Mouse (Mus musculus): ENCODE measurements around the gene Cacng5.

The Cacng5 gene

DNA sequence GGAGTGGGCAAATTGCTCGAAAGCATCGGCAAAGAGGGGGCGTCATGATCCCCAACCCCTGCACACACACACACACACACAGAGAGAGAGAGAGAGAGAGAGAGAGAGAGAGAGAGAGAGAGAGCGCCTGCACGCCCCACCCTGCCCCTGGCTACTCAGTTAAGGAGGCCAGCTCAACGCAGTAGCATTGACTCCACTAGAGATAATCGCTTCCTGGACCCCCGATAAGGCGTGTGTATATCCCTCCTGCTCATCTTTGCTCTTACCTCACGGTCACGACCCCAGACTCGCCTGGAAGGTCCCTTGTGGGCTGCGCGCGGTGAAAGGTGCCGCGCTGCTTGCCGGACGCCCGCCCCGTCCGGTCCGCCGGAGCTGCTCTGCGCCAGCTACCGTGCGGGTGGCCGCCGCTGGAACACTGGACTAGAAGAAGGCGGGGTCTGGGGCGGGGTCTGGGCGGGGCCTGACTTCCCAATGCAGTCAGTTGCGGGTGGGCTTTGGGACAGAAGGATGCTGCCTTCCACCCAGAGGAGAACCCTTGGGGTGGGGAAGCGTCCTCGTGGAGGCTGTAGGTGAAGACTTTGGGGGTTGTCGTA, at the start of gene Cacng5:
TSS of gene Cacng5 (minus strand) at position 422 of the 593 bp plus-strand sequence.
- DNase-seq (ENCODE audit: low spot score in 2 of 2): peak in 1 of 2 experiments; percentile 38

DNA sequence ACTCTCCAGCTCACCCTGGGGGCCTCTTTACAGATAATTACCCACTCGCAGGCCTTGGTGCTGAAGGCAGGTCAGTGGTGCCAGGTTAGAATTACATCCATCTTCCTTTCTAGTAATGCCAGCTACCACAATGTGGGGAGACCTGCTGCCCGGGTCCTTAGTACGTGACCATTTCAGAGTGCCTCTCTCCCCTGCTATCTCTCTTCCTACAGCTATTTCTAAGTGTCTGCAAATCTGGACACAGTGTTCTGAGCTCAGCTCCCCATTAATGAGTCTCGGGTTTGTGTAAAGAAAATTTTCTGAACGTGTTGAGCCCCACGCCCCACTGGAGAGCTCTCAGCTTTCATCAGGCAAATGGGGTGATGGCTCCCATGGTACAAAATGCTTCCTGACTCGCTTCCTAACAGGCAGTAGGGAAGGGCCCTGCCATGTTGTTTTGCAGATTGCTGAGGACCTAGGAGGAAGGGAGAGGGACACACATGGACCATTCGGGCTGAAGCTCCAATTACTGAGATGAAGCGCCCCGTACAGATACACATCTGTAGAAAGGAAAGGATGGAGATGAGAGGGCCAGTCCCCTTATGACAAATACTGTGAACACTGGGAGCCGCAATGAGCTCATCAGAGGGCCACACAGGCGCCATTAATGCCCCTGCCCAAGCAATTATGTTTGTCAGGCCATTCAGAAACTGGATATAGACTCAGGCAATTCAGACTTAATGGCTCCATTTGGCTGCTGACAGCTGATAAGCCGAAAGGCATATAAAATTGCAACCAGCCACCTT, 42.9 kb upstream of the Cacng5 start:
- DNase-seq (ENCODE audit: low spot score in 2 of 2): no peak

DNA sequence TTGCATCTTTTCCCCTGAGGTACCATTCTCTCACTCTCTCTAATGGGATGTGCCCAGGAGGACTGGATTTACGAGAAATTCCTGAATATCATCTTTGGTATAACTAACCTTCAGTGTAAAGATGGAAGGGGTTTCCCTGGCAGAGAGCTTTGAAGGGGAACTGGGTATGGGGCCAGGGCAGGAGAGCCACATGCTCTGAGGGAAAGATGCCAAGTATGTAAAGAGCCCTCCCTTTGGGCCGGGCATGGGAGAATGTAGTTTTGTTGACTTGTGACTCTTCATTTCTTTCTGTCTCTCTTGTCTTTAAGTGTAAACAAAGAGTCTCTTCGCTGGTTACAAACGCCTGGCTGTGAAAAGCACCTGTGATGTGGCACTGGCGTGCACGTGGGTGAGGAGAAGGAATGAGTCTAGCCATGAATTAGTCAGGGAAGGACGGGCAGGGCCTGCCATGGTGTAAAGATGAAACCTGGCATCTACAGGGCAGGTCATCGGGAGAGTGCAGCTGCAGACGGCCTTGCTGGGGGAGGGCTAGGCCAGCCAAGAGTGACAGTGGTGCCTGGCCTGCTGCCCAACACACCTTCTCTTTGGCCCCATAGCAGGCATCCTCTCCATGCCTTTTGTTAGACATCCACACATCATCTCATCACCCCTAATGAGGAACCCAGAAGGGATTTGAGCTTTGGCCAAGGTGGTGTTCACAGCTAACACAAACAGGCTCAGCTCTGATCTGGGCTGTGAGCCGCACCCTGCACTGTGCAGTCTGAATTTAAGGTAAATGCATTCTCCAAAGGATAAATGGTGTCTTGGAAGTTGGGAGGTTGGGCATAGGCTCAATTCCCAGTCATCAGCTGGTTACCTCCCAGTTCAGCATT, 40.6 kb upstream of the Cacng5 start:
- DNase-seq (ENCODE audit: low spot score in 2 of 2): no peak

- DNase-seq (ENCODE audit: low spot score in 2 of 2): peak in 1 of 2 experiments; percentile 39
Observed at GRCm38 (mm10) chr11:107951431-107951830, 36.6 kb upstream of the Cacng5 start.

- DNase-seq (ENCODE audit: low spot score in 2 of 2): no peak
Observed at GRCm38 (mm10) chr11:107950658-107951057, 35.8 kb upstream of the Cacng5 start.

GRCm38 (mm10) chr11:107950211-107950610, 35.4 kb upstream of the Cacng5 start:
- DNase-seq (ENCODE audit: low spot score in 2 of 2): no peak

DNA sequence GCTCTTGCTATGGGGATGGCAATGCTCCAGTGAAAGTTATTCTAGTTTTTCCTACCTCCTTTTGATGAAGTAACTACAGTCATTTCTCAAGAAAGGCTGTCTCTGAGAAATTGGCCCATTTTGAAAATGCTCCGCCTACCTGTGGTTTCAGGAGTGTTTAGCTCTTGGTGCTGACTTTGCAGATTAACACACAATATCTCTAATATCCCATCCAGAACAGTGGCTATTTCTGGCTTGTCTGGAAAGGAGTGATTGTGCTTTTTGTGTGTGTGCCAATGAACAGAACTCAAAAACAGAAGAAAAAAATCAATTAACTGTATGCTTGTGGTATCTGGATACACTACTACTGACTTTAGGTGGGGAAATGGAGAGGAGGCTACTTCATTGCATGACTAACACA, 33.1 kb upstream of the Cacng5 start:
- DNase-seq (ENCODE audit: low spot score in 2 of 2): no peak

GRCm38 (mm10) chr11:107946823-107947222, 32.0 kb upstream of the Cacng5 start:
- no peak for DNase-seq (ENCODE audit: low spot score in 2 of 2)

- no peak for DNase-seq (ENCODE audit: low spot score in 2 of 2)
Observed at GRCm38 (mm10) chr11:107936929-107937328, 22.1 kb upstream of the Cacng5 start.

DNA sequence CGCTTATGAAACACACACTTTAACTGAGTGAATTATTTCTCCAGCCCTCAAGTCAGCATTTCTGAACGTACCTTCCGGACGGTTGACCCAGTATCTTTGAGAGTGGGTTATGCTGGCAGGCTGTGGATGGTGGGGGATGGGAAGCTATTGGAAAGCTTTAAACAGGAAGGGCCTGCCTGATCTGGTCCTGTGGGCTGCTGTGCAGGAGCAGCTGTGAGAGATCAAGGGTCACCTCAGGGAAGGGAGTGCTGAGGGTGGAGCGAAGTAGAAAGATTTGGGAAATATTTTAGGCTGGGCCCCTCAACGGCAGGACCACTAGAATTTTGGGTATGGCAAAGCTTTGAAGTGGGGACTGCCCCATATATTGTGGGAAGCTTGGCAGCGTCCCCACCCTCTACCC, 16.9 kb upstream of the Cacng5 start:
- DNase-seq (ENCODE audit: low spot score in 2 of 2): no peak

DNA sequence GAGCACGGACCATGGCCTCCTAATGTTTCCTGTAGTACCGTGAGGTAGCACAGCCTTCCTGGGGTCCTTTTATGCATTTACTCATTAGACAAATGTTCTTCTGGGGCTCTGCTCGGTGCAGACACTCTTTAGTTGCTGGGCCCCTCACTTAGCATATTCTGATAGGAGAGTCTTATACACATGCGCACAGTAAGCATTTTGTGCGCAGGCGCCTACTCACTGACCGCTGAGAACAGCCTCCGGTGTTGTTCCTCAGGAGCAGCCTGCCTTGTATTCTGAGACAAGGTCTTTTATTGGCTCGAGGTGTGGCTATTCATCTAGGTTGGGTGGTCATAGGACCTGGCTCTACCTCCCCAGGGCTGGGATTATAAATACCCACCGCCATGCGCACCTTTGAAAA, 16.4 kb upstream of the Cacng5 start:
- no peak for DNase-seq (ENCODE audit: low spot score in 2 of 2)

DNA sequence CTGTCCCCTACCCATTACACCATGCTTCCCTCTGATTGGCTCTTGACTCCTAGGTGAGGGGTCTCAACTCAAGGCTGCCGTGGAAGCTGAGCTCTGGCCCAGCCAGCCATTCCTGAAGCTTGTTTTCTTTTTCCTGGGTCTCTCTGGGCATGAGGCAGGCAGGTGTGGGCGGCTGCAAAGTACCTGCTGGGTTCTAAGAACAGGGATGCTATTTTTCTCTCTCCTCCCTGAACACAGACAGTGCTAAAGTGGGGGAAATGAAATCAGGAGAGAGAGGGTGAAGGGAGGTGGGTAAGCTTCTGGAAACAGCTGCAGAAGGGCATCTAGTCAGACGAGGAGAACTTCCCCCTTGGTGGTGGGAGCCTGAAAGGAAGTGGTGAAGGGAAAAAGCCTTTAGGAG, 14.9 kb upstream of the Cacng5 start:
- no peak for DNase-seq (ENCODE audit: low spot score in 2 of 2)

GRCm38 (mm10) chr11:107919852-107920508, 5.1 kb upstream of the Cacng5 start:
- no peak for DNase-seq (ENCODE audit: low spot score in 2 of 2)

- peak; percentile 27 to 29 for DNase-seq (ENCODE audit: low spot score in 2 of 2)
Observed at GRCm38 (mm10) chr11:107917721-107918235, 2.9 kb upstream of the Cacng5 start.

DNA sequence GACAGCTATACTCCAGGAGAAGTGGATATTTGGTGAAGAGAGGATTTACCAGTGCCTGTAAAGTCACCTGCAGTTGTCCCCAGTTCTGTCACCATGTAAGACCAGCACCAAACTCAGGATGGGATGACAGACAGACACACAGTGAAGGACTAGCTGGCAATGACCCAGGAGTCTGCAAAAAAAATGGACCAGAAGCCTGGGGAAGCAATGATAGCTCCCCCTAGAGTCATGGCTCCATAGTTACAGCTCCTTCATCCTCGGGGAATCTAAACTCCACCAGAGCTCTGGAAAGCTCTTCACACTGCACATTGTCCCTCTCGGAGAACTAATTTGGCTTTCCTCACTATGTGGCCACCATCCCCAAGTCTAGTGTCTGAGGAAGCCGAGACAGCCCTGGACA, 1.5 kb downstream of the Cacng5 start:
- DNase-seq (ENCODE audit: low spot score in 2 of 2): no peak

GRCm38 (mm10) chr11:107905364-107905763, 9.5 kb downstream of the Cacng5 start:
- DNase-seq (ENCODE audit: low spot score in 2 of 2): no peak

GRCm38 (mm10) chr11:107903966-107904605, 10.8 kb downstream of the Cacng5 start:
- no peak for DNase-seq (ENCODE audit: low spot score in 2 of 2)

DNA sequence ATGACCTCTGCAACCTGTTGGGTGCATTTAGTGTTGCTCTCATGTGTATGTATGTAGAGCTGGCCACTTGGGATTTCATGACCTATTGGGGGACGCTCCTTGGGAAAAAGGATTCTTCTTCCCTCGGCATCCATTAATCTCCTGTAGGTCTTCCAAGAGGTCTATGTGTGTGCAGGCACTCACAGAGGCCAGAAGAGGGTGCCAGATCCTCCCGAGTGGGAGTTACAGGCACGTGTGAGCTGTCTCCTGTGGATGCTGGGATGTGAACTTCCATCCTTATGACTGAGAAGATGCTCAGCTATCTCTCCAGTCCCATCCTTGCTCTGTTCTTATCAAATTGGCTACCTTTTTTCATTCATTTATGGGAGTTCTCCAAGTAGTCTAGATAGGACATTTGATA, 14.4 kb downstream of the Cacng5 start:
- DNase-seq (ENCODE audit: low spot score in 2 of 2): no peak

DNA sequence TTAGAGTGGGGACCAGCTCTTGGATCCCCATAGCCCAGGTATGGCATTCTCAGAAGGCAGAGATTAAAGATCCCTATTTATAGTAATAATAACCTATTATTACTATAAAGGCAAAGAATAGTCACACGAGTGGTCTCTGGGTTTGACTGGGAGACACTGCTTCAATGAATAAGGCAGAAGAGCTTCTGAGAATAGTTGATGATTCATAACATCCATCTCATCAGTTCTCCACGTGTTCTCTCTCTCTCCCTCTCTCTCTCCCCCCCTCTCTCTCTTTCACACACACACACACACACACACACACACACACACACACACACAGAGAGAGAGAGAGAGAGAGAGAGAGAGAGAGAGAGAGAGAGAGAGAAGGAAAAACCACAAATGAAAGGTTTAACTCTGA, 16.2 kb downstream of the Cacng5 start:
- DNase-seq (ENCODE audit: low spot score in 2 of 2): no peak

GRCm38 (mm10) chr11:107895635-107896034, 19.2 kb downstream of the Cacng5 start:
- DNase-seq (ENCODE audit: low spot score in 2 of 2): no peak

DNA sequence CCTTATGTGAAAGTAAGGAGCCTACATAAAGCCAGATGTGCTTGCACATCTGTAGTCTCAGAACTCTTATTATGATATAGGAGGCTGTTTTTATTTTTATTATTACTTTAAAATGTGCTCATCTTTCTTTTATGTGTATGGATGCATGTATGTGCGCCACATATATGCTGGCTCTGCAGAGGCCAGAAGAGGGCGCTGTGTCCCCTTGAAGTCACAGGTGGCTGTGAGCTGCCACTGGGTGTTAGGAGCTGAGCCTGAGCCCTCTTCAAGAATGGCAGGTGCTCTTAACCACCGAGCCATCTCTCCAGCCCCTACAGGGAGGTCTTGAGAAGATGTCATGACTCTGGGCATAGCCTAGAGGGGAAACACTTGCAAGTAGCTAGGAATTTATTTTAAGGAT, 23.5 kb downstream of the Cacng5 start:
- no peak for DNase-seq (ENCODE audit: low spot score in 2 of 2)
